Mouse (Mus musculus) monocyte, adult 5-6 weeks (primary cell): ENCODE results near the gene Clip3. TPM values are rescaled to one million over a fixed set of nuclear protein-coding genes. Genes with fewer than 3 reads are reported as not detected.

ENCODE experiments used
- ATAC-seq: fragments of 153-309, 156-312 bp; replicated peaks from 2 replicates; pipeline ENCODE4 v1.8.0; 2017; ENCODE audit warnings: mild to moderate bottlenecking; ENCODE audit not compliant: low TSS enrichment, insufficient number of reproducible peaks, severe bottlenecking, poor library complexity, low FRiP score
- total RNA-seq: library from RNA; stranded (forward); fragments of 200-1000, 200-491, 200-594 nt; gene quantifications from 3 replicates; pipeline ENCODE4 v1.2.3, GENCODE M21; 2017

Gene Clip3
- total RNA-seq, 1 experiment from 2014 or later, result not detected

- ATAC-seq, result peak; percentile 33
Observed at GRCm38 (mm10) chr7:30321539-30322284, 30.2 kb downstream of the Clip3 start, which contains the start of gene E130208F15Rik. TSS of gene E130208F15Rik (plus strand) at chr7:30321740.

DNA sequence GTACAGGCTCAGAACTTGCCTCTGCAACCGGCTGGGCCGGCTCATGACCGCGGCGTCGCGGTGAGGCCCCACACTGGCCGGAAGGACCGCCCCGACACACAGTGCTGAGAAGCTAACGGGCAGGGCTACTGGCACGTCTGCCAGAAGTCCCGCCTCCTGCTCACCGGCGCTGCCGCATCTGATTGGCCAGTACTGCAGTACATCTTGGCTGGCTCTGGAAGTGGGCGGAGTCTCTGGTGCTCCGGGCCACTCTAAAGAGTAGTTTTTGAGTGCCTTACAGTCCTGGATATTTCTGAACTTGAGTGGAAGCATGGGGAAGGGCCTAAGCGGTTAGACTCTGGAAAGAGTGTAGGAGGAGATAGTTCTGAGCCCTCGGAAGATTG is 30.7 kb downstream of the Clip3 start:
- peak; percentile 94 for ATAC-seq

- ATAC-seq, result peak; percentile 38
Observed at GRCm38 (mm10) chr7:30322865-30323264, 31.3 kb downstream of the Clip3 start.

- no peak for ATAC-seq
Observed at GRCm38 (mm10) chr7:30323795-30324194, 32.3 kb downstream of the Clip3 start, which contains the start of gene Sdhaf1. TSS of gene Sdhaf1 (minus strand) at chr7:30323895.

- ATAC-seq, result no peak
Observed at GRCm38 (mm10) chr7:30324300-30324944, 32.9 kb downstream of the Clip3 start.

DNA sequence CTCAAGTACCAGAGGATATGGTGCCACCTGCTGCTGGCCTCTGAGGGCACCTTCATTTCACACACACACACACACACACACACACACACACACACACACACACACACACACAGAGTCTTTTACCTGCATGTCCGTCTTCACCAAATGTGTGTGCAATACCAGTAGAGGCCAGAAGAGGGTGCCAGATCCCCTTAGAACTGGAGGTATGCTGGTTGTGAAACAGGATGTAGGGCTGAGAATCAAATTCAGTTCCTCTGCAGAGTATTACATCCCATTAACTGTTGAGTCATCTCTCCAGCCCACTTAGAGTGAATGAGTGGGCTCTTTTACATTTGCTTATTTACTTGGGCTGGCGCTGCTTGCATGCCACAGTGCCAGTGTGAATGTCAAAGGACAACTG is 33.8 kb downstream of the Clip3 start:
- peak; percentile 38 for ATAC-seq

DNA sequence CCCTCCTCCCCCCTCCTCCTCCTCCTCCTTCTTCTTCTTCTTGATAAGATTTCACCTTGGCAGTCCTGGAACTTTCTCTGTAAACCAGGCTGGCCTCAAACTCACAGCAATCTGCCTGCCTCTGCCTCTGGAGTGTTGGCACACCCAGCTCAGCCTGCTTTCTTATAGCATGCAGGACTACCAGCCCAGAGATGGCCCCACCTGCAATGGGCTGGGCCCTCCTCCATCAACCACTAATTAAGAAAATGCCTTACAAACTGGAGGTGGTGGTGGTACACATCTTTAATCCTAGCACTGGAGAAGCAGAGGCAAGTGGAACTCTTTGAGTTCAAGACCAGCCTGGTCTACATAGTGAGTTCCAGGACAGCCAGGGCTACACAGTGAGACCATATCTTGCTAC is 34.9 kb downstream of the Clip3 start:
- no peak for ATAC-seq

DNA sequence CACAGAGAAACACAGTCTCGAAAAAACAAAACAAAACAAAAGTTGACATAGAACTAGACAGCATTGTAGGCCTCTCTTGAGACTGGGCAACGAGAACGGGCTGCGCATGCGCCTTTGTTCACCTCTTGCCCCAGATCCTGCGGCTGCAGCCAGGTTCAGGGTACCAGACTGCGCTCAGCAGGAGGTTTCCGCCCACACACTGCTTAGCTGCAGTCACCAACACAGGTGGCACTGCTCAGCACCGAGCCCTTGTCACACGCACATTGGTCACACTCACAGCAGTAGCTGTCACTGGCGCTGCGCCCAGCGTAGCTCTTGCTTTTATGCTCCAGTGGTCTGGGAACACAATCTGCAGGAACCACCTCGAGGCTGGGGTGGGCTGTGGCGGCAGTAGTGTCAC is 35.6 kb downstream of the Clip3 start:
- no peak for ATAC-seq

DNA sequence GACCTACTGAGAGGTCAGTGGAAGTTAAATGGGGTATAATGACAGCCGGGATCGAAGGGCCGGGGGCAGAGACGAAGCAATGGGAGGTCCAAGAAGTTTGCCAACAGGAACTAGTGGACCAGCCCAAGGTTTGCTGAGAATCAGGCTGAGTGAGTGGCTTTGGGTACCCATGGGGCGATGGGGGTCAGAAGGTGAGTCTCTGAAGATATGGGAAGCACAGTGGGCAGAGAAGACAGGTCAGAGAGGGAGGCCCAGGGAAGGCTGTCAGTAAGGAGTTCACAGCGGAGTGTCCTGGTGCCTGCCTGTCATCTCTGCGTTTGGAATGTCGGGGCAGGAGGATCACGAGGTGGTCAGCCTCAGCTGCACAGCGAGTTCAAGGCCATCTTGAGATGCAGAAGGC is 36.9 kb downstream of the Clip3 start:
- no peak for ATAC-seq

- ATAC-seq, result peak; percentile 85
Observed at GRCm38 (mm10) chr7:30331887-30332286, 40.4 kb downstream of the Clip3 start.

GRCm38 (mm10) chr7:30332622-30333259 is 41.2 kb downstream of the Clip3 start:
- ATAC-seq, result no peak

GRCm38 (mm10) chr7:30333436-30333835 is 41.9 kb downstream of the Clip3 start:
- no peak for ATAC-seq

GRCm38 (mm10) chr7:30334563-30334962 is 43.0 kb downstream of the Clip3 start:
- ATAC-seq, result no peak

DNA sequence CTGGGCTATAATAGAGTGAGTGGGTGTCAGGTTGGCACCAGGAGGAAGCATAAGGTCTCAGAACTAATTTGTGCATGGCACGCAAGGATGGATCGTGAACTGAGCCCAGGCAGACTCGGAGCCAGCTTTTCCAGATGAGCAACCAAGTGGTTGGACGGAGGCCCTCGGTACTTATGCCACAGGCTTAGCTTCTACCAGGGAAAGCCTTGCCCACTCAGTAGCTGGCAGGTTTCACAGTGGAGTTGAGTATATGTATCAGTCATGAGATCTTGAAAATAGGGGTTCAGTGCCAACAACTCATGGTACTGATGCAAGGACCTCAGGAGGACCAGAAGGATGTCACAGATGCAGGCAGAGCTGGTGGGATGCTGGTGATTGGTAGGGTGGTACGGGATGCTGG is 44.2 kb downstream of the Clip3 start:
- ATAC-seq, result no peak

- ATAC-seq, result no peak
Observed at GRCm38 (mm10) chr7:30336384-30336783, 44.9 kb downstream of the Clip3 start.

DNA sequence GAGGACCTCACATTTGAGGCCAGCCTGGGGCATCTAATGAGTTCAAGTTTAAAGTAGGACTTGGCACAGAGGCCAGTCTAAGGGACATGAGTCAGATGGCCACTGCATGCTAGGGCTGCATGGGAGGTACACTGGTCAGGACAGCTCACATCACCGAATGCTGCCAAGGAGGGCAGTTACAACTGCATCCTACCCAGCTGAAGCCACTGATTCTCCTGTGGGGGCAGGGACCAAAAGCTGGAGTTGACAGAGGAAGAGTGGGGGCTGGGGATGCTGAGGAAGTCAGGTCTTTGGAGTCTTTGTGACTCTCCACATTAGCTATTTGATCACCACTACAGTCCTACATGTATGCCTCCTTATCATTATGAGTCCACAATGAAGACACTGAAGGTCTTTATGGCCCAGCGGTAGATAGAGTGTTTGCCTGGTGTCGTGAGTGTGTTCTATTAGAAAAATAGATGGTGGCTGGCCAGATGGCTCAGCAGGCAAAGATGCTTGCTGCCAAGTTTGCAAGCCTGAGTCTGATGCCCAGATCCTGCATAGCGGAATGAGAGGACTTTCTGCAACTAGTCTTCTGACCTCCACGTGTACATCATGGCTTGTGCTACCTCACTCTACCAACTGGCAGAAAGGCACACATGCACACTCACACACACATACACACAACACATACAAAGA is 48.0 kb downstream of the Clip3 start:
- ATAC-seq, result no peak

DNA sequence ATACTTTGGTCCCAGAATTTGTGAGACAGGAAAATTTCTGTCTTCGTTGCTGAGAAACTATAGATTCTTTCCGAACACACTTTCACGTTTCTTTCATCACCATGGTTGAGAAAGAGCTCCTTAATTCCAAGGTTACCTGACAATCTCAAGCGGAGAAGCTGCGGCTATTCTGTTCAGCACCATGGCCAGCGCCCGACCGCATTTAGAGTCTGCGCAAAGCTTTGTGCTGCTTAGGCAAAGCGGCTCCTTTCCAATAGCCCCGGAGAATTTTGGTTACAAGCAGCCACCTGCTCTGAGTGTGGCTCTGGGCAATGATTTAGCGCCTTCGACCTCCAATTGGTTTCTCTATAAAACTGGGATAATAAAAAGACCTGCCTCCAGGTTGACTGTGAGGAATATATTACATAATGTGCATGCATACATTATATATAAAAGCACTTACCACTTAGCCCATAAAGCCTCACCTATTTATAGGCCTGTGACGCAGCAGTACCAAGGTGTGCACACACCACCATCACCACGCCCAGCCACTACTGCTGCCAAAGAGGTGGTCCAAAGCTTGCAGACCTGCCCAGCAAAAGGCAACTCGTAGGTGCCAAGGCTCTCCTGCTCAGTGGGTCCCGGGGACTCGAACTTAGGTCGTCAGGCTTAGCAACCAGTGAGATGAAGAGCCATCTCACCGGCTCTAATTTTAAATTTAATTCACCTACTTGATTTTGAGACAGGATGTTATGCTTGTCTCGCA is 55.3 kb downstream of the Clip3 start:
- no peak for ATAC-seq

GRCm38 (mm10) chr7:30347828-30348227 is 56.3 kb downstream of the Clip3 start:
- peak; percentile 39; the same call in 1 of the 2 replicates for ATAC-seq
